Comparison of ENCODE assay signal across 9 mouse cellular contexts in genomic region chr9:118589249-118589648, GRCm38 (mm10). TPM values are rescaled to one million over a fixed set of nuclear protein-coding genes. Genes with fewer than 3 reads are reported as not detected.
DNase-seq lines count a peak whose midpoint lies in the region; ATAC-seq and TF ChIP-seq lines count a peak whose summit lies in the region.
"Had no signal": no experiment of that assay in that cellular context is flagged by ENCODE, and none has a peak within 500 bp of the region (broad histone marks: within the 10 kb centered on the region; RNA-seq: fewer than 3 reads in every experiment).

No protein-coding gene starts in this region.

- whole genome bisulfite sequencing in hindbrain, embryonic 11.5 days = 47% methylated on average over 3 of the region's 3 CpGs
- WGBS in hindbrain, embryonic 13.5 days = 56% methylated on average over 3 of the region's 3 CpGs
- WGBS in spleen, adult 2 months = 37% methylated on average over 3 of the region's 3 CpGs

- peak; percentile 38; the same call in 1 of the 2 replicates for TF ChIP-seq CTCF in spleen, adult 2 months (IDR thresholded peaks at IDR 0.05; ENCODE audit: extremely low read depth, insufficient read depth, insufficient read length, insufficient replicate concordance)

- no peak overlapping the region for H3K4me3 ChIP-seq in hindbrain, embryonic 11.5 days (ENCODE audit: low read depth, low read length)
- H3K4me3 ChIP-seq in hindbrain, embryonic 13.5 days = no peak overlapping the region
- H3K4me3 ChIP-seq in spleen, adult 2 months (ENCODE audit: extremely low read depth, insufficient read depth, insufficient read length) = no peak overlapping the region

- no peak overlapping the region for H3K27ac ChIP-seq in hindbrain, embryonic 11.5 days (ENCODE audit: low read depth, low read length)
- H3K27ac ChIP-seq in hindbrain, embryonic 13.5 days = no peak overlapping the region
- H3K27ac ChIP-seq in spleen, adult 2 months (ENCODE audit: insufficient read depth, low read length) = no peak overlapping the region

- H3K36me3 ChIP-seq in hindbrain, embryonic 11.5 days (ENCODE audit: control insufficient read depth, insufficient read depth, low read length) = no peaks in the 10 kb centered on the region
- peaks cover 5% of the 10 kb centered on the region; the same call in 1 of the 2 replicates for H3K36me3 ChIP-seq in hindbrain, embryonic 13.5 days
- H3K36me3 ChIP-seq in spleen, adult 2 months (ENCODE audit: control insufficient read depth, insufficient read depth, low read length) = no peaks in the 10 kb centered on the region; the same call in 1 of the 2 replicates

- ATAC-seq in hindbrain, embryonic 11.5 days (ENCODE audit: low FRiP score) = no peak
- ATAC-seq in hindbrain, embryonic 13.5 days (ENCODE audit: low FRiP score) = no peak
- ATAC-seq: inflammation-experienced regulatory T-cells, adult 6 months had no signal

- no peaks in the 10 kb centered on the region for H3K9me3 ChIP-seq in hindbrain, embryonic 11.5 days (ENCODE audit: control insufficient read depth, low read length)
- no peaks in the 10 kb centered on the region for H3K9me3 ChIP-seq in hindbrain, embryonic 13.5 days

- no peaks in the 10 kb centered on the region for H3K4me1 ChIP-seq in hindbrain, embryonic 11.5 days (replicated peaks; ENCODE audit: control insufficient read depth, insufficient read depth, low read length)
- peaks cover 21% of the 10 kb centered on the region for H3K4me1 ChIP-seq in hindbrain, embryonic 13.5 days (replicated peaks)
- H3K4me1 ChIP-seq in spleen, adult 2 months (ENCODE audit: control insufficient read depth, insufficient read depth, insufficient read length) = no peaks in the 10 kb centered on the region

- no peak overlapping the region for H3K4me2 ChIP-seq in hindbrain, embryonic 11.5 days (replicated peaks; ENCODE audit: low read depth, low read length)
- H3K4me2 ChIP-seq in hindbrain, embryonic 13.5 days = no peak overlapping the region

- peak; percentile 43 for DNase-seq in hindbrain, embryonic 11.5 days (ENCODE audit: low spot score)
- DNase-seq in spleen, adult 2 months (ENCODE audit: low read depth in 1 of 2, low spot score in 2 of 2) = no peak
- no peak for DNase-seq in spleen, postnatal 36 days (ENCODE audit: low spot score in 2 of 2)
- peak; percentile 59 for DNase-seq in embryo, embryonic 10 days (ENCODE audit: low spot score)
- no peak for DNase-seq in urinary bladder, adult 2 months (ENCODE audit: low spot score)
- no peak for DNase-seq in kidney, adult 9 months
- DNase-seq: adrenal gland, postnatal 10 days had no signal

- no peaks in the 10 kb centered on the region for H3K27me3 ChIP-seq in hindbrain, embryonic 11.5 days (ENCODE audit: control insufficient read depth, insufficient read depth, low read length)
- H3K27me3 ChIP-seq in hindbrain, embryonic 13.5 days = no peaks in the 10 kb centered on the region
- no peaks in the 10 kb centered on the region for H3K27me3 ChIP-seq in spleen, adult 2 months (ENCODE audit: control insufficient read depth, insufficient read depth, low read length)

- no peak overlapping the region for H3K9ac ChIP-seq in hindbrain, embryonic 11.5 days (ENCODE audit: low read depth, low read length)
- no peak overlapping the region for H3K9ac ChIP-seq in hindbrain, embryonic 13.5 days

- no peak for TF ChIP-seq POLR2A in spleen, adult 2 months (IDR thresholded peaks at IDR 0.05; ENCODE audit: low read depth, low read length)

RNA-seq across cellular contexts. Expression of gene Itga9, which starts 17.2 kb away (rescaled TPM):
- 4.0 and 6.3 TPM in 2 replicates for polyA plus RNA-seq in hindbrain, embryonic 11.5 days (2014; fragmentation: Nextera tagmentation; extraction: Ambion mirVana)
- polyA plus RNA-seq in hindbrain, embryonic 13.5 days (2015; fragmentation: Nextera tagmentation; extraction: Ambion mirVana) = 1.8 and 2.0 TPM in 2 replicates
- polyA plus RNA-seq in spleen, adult 2 months (2012; rRNA removed) = 11.8 and 18.1 TPM in 2 replicates
- 26.3 and 36.2 TPM in 2 replicates for polyA plus RNA-seq in urinary bladder, adult 2 months (2012; rRNA removed)

Comparison
In these comparisons a context has a peak if more than half of its experiments do, and no peak if none do; other contexts are left out.
1. DNase-seq: peak in hindbrain, embryonic 11.5 days (single experiment) and embryo, embryonic 10 days (single experiment); none in spleen, adult 2 months (0 of 2), spleen, postnatal 36 days (0 of 2), urinary bladder, adult 2 months (single experiment) and kidney, adult 9 months (single experiment).